Mouse (Mus musculus): ENCODE results near the gene Hoxc5. TPM values are rescaled to one million over a fixed set of nuclear protein-coding genes. Genes with fewer than 3 reads are reported as not detected.
A peak's percentile ranks its signal among the peaks of the same experiment; 100 is the strongest.

Hoxc5 gene
- total RNA-seq, 2 experiments from 2014 or later, result not detected

DNA sequence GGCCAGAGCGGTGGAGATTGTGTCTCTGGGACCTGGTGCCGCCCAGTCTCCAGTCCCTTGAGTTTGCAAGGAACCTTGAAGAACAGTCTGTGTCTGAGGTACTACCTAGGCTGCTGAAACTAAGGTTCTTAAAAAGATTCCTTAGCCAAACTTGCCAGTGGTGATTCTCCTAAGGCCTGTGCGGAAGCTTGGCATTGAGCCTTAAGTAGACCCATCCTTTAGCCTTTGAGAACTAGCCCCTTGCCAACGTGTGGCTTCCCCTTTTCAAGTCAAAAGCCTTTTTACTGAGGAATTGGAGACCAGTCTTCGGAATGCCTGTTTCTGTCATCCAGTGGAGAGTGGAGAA, 23.8 kb upstream of the Hoxc5 start:
- DNase-seq, result no peak
- intact Hi-C loops (cut with DNase I), result no loop called here

DNA sequence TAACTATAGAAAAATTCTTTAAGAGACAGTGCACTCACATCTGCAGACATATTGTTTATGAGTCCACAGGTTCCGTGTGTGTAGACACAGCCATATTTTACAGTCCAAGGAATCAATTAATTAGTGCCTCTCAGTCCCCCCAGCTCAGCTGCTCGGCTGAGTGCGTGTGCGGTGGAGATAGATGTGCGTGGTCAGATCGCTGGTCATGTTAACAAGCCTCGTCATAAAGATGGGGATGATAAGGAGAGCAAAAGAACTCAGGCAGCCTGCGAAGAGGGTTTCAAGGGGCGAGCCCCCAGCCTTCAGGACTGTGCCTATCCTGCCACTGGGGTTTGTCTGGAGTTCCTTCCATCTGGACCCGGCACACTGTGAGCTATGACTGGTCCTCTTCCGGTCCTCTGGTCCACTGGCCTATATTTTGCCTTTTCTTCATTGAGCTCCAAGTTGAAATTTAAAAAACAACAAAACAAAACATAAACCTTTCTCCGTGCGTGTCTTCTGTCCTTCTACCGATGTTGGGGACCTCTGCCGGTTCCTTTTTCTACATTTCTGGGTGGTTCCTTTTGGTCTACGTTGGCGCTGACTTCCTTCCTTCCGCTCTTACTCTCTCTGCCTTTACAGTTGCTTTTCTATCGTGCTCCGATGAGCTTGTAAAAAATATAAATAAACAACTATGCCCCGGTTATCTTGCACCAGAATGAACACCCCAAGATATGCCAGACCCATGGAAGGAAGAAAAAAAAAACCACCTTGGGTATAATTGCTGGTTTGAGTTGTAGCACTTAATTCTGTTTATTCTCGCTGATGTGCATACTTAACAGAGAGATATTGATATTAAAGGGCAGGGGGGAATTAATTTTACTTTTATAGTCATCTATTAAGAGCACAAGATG, 21.8 kb upstream of the Hoxc5 start:
- intact Hi-C loops (cut with DNase I), result no loop called here
- DNase-seq, result no peak

DNA sequence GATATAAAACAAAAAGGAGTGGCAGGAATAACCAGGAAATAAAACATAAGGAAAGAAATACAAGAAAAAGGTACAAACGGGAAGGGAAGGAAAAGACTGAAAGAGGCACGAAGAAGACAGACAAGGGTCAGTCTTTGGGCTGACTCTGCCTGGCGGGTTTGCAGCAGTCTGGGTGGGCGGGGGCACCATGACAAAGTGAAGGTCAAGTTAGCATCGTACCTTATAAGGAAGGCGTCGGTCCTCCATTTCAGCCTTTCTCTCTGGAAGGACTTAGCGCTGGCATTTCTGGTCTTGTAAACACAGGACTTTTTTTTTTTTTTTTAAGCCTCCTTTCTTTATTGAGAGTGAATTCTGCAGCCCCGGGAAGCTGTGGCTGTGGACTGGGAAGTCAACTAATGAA, 20.0 kb upstream of the Hoxc5 start:
- intact Hi-C loops (cut with DNase I), result no loop called here
- DNase-seq, result no peak

DNA sequence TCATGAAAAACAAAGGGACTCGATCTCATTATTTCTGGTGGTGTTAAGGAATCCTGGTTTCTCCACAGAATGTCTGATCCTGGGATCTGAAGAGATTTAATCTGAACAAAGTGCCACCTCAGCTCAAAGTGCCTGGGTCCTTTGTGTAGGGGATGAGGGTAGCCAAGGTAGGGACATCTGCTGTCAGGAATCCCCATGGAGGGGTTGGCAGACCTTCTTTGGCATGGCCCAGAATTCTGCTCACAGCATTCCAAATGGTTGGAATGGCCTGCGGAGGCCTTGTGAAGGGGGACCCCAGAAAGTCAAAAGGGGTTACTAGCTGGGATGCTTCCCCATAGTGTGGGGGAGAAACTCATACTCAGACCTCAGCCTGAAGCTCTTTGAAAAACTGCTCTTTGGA, 18.4 kb upstream of the Hoxc5 start:
- no peak for DNase-seq
- intact Hi-C loops (cut with DNase I), result no loop called here

DNA sequence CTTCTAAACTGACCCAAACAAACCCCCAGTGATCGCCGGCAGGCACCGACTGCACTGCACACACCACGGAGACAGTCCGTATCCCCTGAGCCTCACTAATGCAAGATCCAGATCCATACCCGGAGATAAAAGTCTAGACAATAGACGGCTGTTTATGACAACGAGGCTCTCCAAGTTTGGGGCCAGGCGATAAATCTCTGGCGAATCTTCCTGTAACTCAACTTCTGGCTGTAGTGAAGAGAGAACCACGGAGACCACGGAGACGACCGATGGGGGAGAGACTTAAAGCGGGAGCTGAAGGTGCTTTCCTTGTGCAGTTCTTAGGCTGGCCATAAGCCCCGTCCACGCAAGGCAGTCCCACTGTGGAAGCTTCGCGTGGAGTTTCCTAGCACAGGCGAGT, 17.5 kb upstream of the Hoxc5 start:
- intact Hi-C loops (cut with DNase I), result no loop called here

DNA sequence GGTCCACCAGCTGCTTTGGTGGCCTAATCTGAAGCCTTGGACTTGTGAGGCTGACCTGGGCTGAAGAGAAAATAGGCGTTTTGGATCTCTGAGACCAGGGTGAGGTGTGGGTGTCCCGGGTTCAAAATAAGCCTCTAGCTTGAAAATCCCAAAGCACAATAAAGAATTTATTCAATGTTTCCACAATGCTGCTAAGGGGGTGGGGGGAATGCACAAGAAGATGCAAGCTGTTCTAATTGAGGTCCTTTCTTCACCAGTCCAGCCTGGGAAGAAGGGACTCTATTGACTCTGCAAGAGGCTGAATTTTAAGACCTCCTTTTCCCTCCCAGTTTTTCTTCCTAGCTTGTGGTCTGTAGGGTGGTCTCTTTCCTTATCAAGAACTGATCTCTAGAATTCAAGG, 16.4 kb upstream of the Hoxc5 start:
- DNase-seq, result no peak
- intact Hi-C loops (cut with DNase I), result no loop called here

More for the DNA sequence above, 17.5 kb upstream of the Hoxc5 start:
- no peak for DNase-seq

DNA sequence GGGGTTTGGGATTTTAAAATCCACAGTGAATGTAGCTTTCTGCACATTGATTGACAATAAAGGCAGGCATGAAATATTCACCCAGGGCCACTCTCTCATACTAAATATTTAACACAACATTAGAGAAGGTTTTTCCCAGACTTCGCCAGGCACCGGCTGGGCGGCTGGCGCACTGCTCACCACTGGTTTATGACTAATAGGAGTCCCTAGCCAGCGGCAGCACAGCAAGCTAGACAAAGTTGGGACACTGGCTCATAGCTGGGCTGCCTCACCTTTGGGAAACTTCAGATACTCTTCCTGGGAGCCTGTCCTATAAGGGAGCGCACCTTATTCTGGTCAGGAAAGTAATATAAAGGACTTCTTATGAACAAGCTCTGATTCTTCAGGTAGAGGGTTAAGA, 13.7 kb upstream of the Hoxc5 start:
- no peak for DNase-seq
- intact Hi-C loops (cut with DNase I), result no loop called here

DNA sequence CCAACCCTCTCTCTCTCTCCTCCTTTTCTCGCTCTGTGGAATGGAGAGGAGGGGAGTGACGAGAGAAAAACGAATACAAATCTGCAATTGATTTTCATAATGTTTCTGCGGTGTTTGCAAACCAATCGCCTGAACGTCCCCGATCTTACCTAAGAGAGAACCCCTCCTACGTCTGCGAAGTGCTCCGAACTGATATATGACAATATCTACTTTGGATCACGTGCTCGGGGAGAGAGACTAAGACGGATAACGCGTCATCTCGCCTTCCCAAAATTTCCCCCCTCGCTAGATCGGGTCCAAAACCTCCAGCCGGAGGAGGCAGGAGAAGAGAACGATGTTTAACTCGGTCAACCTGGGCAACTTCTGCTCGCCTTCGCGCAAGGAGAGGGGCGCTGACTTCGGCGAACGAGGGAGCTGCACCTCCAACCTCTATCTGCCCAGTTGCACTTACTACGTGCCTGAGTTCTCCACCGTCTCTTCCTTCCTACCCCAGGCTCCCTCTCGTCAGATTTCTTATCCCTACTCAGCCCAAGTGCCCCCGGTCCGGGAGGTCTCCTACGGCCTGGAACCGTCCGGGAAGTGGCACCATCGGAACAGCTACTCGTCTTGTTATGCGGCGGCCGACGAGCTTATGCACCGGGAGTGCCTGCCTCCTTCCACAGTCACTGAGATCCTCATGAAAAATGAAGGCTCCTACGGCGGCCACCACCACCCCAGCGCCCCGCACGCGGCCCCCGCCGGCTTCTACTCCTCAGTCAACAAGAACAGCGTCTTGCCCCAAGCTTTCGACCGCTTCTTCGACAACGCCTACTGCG, 12.8 kb upstream of the Hoxc5 start, which contains the start of gene Hoxc11:
TSS of gene Hoxc11 (plus strand) at position 236 of the 815 bp plus-strand sequence.
- no peak for DNase-seq
- intact Hi-C loops (cut with DNase I), result no loop called here

DNA sequence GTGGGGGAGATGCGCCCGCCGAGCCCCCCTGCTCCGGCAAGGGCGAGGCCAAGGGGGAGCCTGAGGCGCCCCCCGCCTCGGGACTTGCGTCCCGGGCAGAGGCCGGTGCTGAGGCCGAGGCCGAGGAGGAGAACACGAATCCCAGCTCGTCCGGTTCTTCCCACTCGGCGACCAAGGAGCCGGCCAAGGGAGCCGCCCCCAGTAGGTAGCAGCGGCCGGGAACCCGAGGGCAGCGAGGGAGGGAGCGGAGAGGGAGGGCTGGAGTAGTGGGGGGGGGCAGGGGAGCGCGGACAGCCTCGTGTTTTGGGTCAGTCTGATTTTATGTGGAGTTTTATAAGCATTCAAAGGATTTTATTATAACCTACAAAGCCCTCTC, 12.2 kb upstream of the Hoxc5 start:
- intact Hi-C loops (cut with DNase I), result no loop called here

DNA sequence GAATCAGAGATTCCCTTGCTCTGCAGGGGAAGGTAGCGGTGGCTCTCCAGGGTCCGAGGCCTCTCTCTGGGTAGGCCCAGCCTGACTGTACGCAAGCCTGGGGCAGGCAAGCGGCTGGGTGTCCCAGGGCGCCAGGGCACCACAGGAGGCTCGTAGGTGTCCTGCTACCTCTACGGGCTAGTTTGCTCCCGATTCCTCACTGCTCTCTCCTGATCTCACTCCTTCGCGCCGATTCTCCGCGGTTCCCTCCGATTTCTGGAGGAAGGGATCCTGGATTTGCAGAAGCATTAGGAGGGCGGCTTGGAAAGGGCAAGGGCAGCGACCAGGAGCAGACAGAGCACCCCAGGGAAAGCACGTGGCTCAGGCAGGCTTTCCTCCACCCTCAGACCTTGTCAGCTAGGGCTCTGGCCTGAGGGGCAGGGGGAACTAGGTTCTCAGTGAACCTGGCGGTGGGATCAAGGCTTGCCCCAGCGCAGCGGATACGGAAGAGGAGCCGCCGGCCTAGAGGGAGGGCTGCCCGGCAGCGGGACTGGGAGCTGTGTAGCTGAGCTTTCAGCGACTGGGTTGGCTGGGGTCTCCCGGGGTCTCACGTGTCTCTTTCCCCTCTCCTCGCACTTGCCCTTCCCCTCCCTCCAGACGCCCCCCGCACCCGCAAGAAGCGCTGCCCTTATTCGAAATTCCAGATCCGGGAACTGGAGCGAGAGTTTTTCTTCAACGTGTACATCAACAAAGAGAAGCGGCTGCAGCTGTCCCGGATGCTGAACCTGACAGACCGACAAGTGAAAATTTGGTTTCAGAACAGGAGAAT, 11.2 kb upstream of the Hoxc5 start:
- DNase-seq, result no peak
- intact Hi-C loops (cut with DNase I), result no loop called here

More for the DNA sequence above, 12.2 kb upstream of the Hoxc5 start:
- no peak for DNase-seq

DNA sequence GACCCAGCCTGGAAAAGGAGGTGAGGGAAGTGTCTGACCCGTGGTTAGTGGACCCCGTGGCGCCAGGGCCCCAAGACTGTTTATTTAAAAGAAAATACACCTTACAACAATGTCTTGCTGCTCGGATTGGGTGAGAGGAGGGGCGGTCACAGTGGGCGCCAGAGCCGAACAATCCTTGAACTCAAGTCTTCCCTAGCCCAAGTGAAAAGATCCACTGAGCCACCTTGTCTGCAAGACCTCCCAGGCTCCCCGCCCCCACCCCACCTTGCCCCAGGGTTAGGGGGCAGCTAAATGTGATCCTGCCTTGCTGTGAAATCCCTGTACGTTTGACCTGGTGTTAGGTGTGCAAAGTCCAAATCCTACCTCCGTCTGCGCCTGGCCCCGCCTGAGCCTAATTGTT, 10.3 kb upstream of the Hoxc5 start:
- no peak for DNase-seq
- intact Hi-C loops (cut with DNase I), result no loop called here

DNA sequence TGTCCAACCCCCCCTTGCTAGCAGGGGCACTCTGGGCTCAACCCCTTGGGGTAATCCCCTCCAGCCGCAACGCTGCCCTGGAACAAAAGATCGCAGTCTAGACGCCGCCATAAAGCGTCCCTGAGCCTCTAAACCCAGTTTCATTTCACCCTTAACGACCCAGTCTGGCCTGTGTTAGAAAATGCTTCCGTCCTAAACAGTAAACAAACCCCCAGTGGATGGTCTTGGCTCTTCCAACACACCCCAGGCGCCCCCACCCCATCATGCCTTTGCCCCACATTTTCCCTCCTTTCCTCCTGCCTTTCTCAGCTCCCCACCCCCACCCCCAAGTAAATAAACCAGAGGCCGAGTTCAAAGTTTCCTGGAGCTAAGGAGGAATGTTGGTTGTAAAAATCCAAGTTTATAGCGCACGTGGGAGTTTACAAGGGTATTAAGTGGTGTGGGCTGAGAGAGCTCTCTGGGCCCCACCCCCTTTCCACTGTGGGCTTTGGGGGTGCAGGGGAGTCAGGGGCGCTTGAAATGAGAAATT, 7.5 kb upstream of the Hoxc5 start:
- intact Hi-C loops (cut with DNase I), result no loop called here
- no peak for DNase-seq

DNA sequence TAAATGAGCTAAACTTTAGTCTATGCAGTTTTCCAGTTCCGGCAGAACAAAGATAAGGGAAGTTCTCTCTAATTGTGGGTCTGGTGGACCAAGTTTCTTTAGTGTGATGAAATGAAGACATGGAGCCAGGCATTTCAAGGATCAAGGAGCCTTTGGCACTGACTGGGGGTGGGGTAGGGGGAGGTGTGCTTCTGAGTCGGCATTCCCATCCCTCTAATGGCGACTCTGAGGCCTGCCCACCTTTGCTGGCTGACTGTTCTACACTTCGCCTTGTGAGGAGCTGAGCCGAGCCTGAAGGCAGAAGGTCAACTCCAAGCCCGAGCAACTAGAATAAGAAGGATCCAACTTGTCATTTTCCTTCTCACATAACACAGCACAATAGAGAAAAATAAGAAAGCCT, 5.5 kb upstream of the Hoxc5 start:
- DNase-seq, result no peak
- intact Hi-C loops (cut with DNase I), result no loop called here

DNA sequence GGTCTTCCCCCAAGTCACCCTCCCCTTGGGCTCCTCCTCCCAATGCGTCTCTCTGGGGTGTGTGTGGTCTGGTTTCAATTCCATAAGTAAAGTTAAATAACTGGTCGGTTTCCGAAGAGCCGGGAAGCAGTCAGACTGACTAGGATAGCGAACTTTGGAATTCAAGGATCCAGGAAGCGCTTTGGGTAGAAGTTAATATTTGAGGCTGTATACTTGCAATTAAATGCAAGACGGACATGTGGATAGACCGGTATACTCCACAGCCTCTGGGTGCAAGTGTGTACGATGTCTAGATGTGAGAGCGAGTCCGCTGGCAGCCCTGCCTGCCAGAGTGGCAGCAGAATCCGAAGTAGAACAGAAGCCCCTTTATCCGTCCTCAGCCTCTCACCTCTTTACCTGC, 4.8 kb upstream of the Hoxc5 start:
- intact Hi-C loops (cut with DNase I), result no loop called here
- no peak for DNase-seq

DNA sequence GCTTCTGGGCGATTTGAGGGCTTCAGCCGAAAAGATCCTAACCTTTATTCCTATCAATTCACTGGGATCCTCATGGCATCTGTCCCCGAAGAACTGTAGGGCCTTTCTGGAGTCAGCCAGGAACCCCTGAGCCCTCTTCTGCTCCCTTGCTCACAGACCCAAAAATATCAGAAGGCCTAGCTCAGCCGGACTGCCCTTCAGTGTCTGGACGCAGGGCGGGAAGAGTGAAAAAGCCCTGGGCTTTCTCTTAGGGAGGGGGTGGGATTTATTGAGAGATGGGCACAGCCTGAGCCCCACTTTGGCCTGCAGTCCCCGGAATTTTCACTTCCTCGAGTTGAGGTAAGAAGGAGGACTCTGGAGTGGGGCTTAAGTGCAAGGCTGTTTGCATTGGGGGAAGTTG, 4.0 kb upstream of the Hoxc5 start:
- intact Hi-C loops (cut with DNase I), result no loop called here
- DNase-seq, result no peak

DNA sequence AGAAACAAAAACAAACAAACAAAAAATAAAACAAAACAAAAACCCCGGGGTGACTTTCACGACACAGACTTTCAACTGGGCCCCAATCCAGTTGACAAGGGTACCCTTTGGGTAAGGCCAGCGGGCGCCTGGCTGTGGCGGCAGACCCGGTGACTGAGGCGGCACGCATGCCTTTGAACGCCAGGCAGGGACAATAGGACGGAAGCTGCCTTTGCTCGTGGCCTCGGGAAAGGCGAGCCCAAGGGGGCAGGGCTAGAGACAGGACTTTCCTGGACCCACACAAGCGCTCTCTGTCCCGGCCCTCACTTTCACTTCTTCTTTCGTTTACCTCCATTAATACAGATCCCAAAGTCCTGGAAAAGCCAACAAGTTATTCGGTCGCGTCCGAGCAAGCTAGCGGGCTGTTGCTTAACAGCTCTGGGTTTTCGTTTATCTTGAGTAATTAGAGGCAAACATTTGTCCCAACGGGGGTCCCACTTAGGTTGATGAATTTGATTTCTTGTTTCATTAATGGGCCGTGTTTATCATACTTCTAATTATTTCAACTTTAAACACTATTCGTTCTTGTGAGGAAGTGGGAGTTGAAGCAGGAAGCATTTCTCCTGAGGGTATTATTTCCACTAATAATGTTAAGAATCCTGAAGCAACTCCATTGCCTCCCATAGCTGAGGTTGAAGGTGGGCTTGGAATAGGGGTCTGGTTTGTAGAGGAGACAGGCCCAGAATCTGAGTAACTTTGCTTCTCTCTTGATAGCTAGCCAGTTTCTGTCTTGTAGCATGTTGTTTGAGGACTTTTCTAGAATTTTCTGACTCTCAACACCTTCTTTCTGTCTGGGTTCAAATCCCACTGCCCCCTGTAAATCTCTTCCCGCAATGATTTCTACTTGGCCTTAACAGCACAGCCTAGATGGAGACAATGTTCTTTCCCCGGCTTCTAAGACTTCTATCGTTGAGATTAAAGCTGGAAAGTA, 3.3 kb upstream of the Hoxc5 start:
- intact Hi-C loops (cut with DNase I), result no loop called here
- DNase-seq, result peak in 1 of 2 experiments; percentile 28

DNA sequence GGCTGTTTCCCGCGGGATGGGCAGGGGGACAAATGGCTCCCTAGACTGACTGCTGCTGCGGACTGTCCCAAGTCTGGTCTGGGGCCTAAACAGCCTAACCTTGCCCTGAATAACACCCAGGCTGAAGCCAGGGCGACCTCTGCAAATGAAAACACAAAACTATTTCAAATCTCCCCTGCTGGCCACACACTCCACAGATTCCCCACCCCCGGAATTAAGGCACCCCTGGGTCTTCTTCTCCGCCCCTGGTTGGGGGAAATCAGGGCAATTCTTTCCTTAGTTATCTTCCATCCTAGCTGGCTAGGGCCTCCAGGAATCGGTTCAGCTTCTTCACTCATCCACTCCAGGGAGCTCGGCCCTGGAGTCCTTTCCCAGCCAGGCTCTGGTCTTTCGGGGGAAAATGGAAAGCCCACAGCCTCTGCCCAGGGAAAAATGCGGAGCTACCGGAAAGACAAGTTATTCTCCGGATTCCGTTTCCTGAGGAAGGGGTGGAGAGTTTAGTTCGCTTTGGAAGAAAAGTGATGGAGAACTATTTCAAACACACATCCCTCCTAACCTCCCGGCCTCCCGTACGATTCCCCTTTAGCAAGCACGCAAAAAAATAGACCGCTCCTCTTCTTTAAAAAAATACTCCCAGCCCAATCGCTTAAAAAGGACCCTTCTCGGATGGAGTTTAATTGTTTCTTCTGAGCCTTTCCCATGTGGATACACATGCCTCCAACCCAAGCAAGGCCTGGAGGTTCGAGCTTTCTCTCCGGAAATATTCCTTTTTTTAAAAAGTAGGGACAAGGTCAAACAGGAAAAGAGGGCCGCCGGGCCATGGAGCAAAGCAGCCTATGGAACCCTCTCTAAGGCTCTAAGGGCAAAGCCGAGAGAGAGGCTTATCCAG, 2.0 kb upstream of the Hoxc5 start:
- intact Hi-C loops (cut with DNase I), result no loop called here
- DNase-seq, result no peak

DNA sequence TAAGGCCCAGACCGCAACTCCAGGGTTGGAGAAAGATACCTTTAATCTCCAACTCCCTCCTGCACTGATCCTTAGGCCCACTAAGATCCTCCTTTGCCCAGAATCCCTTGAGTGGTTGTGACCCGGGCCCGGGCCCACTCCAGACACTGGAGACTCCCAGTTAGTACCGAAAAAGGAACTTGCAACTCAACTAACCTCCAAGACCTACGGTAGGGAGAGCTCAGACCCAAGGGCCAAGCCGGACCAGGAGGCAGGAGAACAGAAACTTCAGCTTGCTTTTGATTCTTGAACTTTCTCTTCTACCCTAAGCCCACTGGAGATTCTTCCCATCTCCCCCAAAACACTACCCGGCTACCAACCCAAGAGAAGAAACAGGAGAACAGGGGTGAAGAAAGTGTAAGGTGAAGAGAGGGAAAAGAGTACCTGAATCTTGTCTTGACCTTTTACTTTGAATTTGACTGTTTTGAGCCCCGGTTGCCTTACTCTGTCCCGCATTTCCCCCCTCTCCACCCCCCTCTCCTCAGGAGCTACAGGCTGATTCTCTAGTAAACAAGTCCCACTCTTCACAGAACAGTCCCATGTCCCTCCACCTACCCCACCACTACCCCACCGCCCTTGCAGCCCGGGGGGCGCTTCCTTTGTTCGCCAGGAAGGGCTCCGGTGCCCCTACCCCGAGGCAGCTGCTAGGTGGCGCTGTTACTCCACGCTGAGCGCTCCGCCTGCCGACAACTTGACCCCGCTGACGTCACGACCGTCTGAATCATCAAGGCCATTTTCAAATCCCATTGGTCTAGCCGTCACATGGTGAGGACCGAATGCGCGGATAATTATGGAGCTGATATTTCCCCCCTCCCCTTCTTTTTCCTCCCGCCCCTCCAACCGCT, 1.1 kb upstream of the Hoxc5 start:
- intact Hi-C loops (cut with DNase I), result no loop called here
- peak; percentile 48 to 69 for DNase-seq
